Mouse (Mus musculus) lung, postnatal 0 days (tissue): ENCODE measurements around the gene Pdzrn3. TPM values are rescaled to one million over a fixed set of nuclear protein-coding genes. Genes with fewer than 3 reads are reported as not detected.

Source experiments
- ATAC-seq: fragments of 200-750 bp; cut with Nextera tagmentation; 2 replicates; pipeline ENCODE4 v1.8.0; 2017; ENCODE audit warnings: moderate library complexity
- DNase-seq: peaks from one replicate; pipeline ENCODE4 v3.0.0-alpha.2; 2016; ENCODE audit warnings: low spot score
- H3K27ac ChIP-seq: fragments of 300-500 bp; sonication (generic); 2 replicates; pipeline ENCODE4 v1.5.1; 2014; ENCODE audit warnings: antibody characterized with exemption, mild to moderate bottlenecking, low read length, mixed read lengths
- H3K27me3 ChIP-seq: fragments of 300-500 bp; sonication (generic); replicated peaks from 2 replicates; pipeline ENCODE4 v1.6.1; 2014; ENCODE audit warnings: low read length, mixed read lengths; ENCODE audit not compliant: insufficient read depth
- H3K36me3 ChIP-seq: fragments of 300-500 bp; sonication (generic); 2 replicates; pipeline ENCODE4 v1.6.1; 2014; ENCODE audit warnings: low read length, mixed read lengths; ENCODE audit not compliant: insufficient read depth
- H3K4me1 ChIP-seq: fragments of 300-500 bp; sonication (generic); 2 replicates; pipeline ENCODE4 v1.6.1; 2014; ENCODE audit warnings: antibody characterized with exemption, low read depth, low read length, mixed read lengths; ENCODE audit not compliant: insufficient read depth
- H3K4me2 ChIP-seq: fragments of 300-500 bp; sonication (generic); replicated peaks from 2 replicates; pipeline ENCODE4 v1.6.1; 2014; ENCODE audit warnings: low read depth, mild to moderate bottlenecking, low read length, moderate library complexity, mixed read lengths
- H3K4me3 ChIP-seq: fragments of 300-500 bp; sonication (generic); 2 replicates; pipeline ENCODE4 v1.5.1; 2014; ENCODE audit warnings: low read depth, low read length
- H3K9ac ChIP-seq: fragments of 300-500 bp; sonication (generic); replicated peaks from 2 replicates; pipeline ENCODE4 v1.6.1; 2014; ENCODE audit warnings: low read depth, mild to moderate bottlenecking
- H3K9me3 ChIP-seq: fragments of 300-500 bp; sonication (generic); 2 replicates; pipeline ENCODE4 v1.6.1; 2016; ENCODE audit warnings: low read length, mixed read lengths
- CTCF ChIP-seq: IDR thresholded peaks from 2 replicates; pipeline ENCODE4 v1.5.1; 2016; ENCODE audit warnings: antibody characterized with exemption, mild to moderate bottlenecking
- EP300 ChIP-seq: IDR thresholded peaks from 2 replicates; pipeline ENCODE4 v1.6.1; 2016; ENCODE audit warnings: antibody characterized with exemption, mild to moderate bottlenecking, control low read depth
- WGBS: fragments of 180-500 bp; shearing (Covaris S2); extraction: QIAGEN DNeasy Blood & Tissue Kit; methylation state at CpG from one replicate; pipeline ENCODE4 v1.1.7; 2014; 5-methylcytosine and 5-hydroxymethylcytosine counted together
- polyA plus RNA-seq: library from polyadenylated mRNA; unstranded; fragments of >200 nt; fragmentation: Nextera tagmentation; extraction: Ambion mirVana; gene quantifications from 2 replicates; pipeline ENCODE4 v1.2.1, GENCODE M21; 2015

Gene Pdzrn3
- polyA plus RNA-seq, 1 experiment from 2014 or later: 7.4 TPM

- H3K4me2 ChIP-seq: no peak overlapping the region
- no peak for DNase-seq
- no peak overlapping the region for H3K9ac ChIP-seq
- H3K27ac ChIP-seq: 0 out of 2 replicates have a peak overlapping the region, but pooled peaks have one; percentile 9
- H3K27me3 ChIP-seq: no peaks in the 10 kb centered on the region
- WGBS: 66% methylated on average over 7 of the region's 7 CpGs
- H3K4me1 ChIP-seq: peaks cover 10% of the 10 kb centered on the region; the same call in 1 of the 2 replicates
- no peak; the same call in 1 of the 2 replicates for TF ChIP-seq CTCF
- no peak for TF ChIP-seq EP300
- ATAC-seq: no peak
- no peak overlapping the region for H3K4me3 ChIP-seq
- H3K36me3 ChIP-seq: no peaks in the 10 kb centered on the region
- H3K9me3 ChIP-seq: no peaks in the 10 kb centered on the region
These were observed 24.0 kb downstream of the Pdzrn3 start for GRCm38 (mm10) chr6:101353701-101354100.

GRCm38 (mm10) chr6:101352626-101353025 lies 25.1 kb downstream of the Pdzrn3 start:
- Histone ChIP-seq H3K4me2 (no peak overlapping the region), H3K36me3 (no peaks in the 10 kb centered on the region), H3K9ac (no peak overlapping the region), H3K9me3 (no peaks in the 10 kb centered on the region), H3K27me3 (no peaks in the 10 kb centered on the region), H3K4me1 (peaks cover 10% of the 10 kb centered on the region; the same call in 1 of the 2 replicates), H3K27ac (peak overlapping the region; percentile 2; the same call in 1 of the 2 replicates), H3K4me3 (no peak overlapping the region)
- TF ChIP-seq CTCF (no peak), EP300 (peak; percentile 70)
- DNase-seq (peak; percentile 89), ATAC-seq (peak; percentile 46)
- WGBS: 52% methylated on average over 10 of the region's 10 CpGs

- H3K9ac ChIP-seq: no peak overlapping the region
- no peak overlapping the region for H3K4me3 ChIP-seq
- 33% methylated on average over 1 of the region's 1 CpGs for WGBS
- no peaks in the 10 kb centered on the region for H3K36me3 ChIP-seq
- peaks cover 10% of the 10 kb centered on the region; the same call in 1 of the 2 replicates for H3K4me1 ChIP-seq
- peak; percentile 89 for DNase-seq
- TF ChIP-seq CTCF: no peak
- peak; percentile 51; the same call in 1 of the 2 replicates for TF ChIP-seq EP300
- ATAC-seq: peak; percentile 81
- H3K9me3 ChIP-seq: no peaks in the 10 kb centered on the region
- peak overlapping the region; percentile 17; the same call in 1 of the 2 replicates for H3K4me2 ChIP-seq
- H3K27ac ChIP-seq: peak overlapping the region; percentile 79; the same call in 1 of the 2 replicates
- H3K27me3 ChIP-seq: no peaks in the 10 kb centered on the region
These were observed 26.6 kb downstream of the Pdzrn3 start for GRCm38 (mm10) chr6:101351100-101351499.

GRCm38 (mm10) chr6:101350414-101350973 lies 27.2 kb downstream of the Pdzrn3 start:
- Histone ChIP-seq H3K4me3 (no peak overlapping the region), H3K9me3 (no peaks in the 10 kb centered on the region), H3K9ac (no peak overlapping the region), H3K36me3 (no peaks in the 10 kb centered on the region), H3K4me2 (peak overlapping the region; percentile 17; the same call in 1 of the 2 replicates), H3K4me1 (peaks cover 10% of the 10 kb centered on the region; the same call in 1 of the 2 replicates), H3K27me3 (no peaks in the 10 kb centered on the region), H3K27ac (peak overlapping the region; percentile 79)
- DNase-seq: peak; percentile 60
- no peak for TF ChIP-seq EP300
- no peak for TF ChIP-seq CTCF
- WGBS: 16% methylated on average over 7 of the region's 7 CpGs
- peak; percentile 58 for ATAC-seq

- DNase-seq (no peak), ATAC-seq (no peak)
- Histone ChIP-seq H3K4me3 (no peak overlapping the region), H3K36me3 (no peaks in the 10 kb centered on the region), H3K9ac (no peak overlapping the region), H3K27me3 (no peaks in the 10 kb centered on the region), H3K4me2 (no peak overlapping the region), H3K4me1 (peaks cover 10% of the 10 kb centered on the region; the same call in 1 of the 2 replicates), H3K9me3 (no peaks in the 10 kb centered on the region), H3K27ac (no peak overlapping the region)
- 67% methylated on average over 5 of the region's 5 CpGs for WGBS
- no peak for TF ChIP-seq EP300
- no peak for TF ChIP-seq CTCF
These were observed 29.2 kb downstream of the Pdzrn3 start for GRCm38 (mm10) chr6:101348496-101348895.

GRCm38 (mm10) chr6:101340051-101340450 lies 37.6 kb downstream of the Pdzrn3 start:
- no peak for TF ChIP-seq CTCF
- TF ChIP-seq EP300: no peak

More at GRCm38 (mm10) chr6:101340051-101340450, 37.6 kb downstream of the Pdzrn3 start:
- 83% methylated on average over 7 of the region's 7 CpGs for WGBS
- H3K9ac ChIP-seq: no peak overlapping the region
- DNase-seq (no peak), ATAC-seq (no peak)
- H3K27ac ChIP-seq: no peak overlapping the region
- H3K4me2 ChIP-seq: no peak overlapping the region
- H3K4me1 ChIP-seq: no peaks in the 10 kb centered on the region; the same call in 1 of the 2 replicates
- H3K27me3 ChIP-seq: no peaks in the 10 kb centered on the region
- no peaks in the 10 kb centered on the region for H3K36me3 ChIP-seq
- H3K4me3 ChIP-seq: no peak overlapping the region
- no peaks in the 10 kb centered on the region for H3K9me3 ChIP-seq
